Mouse (Mus musculus): ENCODE measurements around the gene Casq1.

DNA sequence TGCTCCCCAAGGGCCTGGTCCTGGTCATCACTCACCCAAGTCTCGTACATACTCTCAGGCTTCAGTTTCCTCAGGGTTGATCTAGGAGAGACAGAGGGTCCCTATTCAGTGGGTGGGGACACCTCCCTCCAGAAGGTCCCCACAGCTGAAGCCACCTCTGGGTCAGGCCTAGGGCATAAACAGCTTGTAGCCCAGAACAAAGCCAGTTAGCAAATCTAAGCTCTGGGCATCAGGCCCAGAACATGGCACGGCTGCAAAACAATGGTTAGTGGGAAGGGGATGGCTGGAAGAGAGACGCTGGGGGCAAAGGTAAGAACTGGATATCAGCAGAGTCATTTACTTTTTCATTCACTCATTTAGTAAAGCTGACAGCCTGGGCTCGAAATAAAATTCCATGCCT lies 5.9 kb downstream of the Casq1 start:
- TF ChIP-seq POLR2A (IDR thresholded peaks at IDR 0.05; ENCODE audit: insufficient read depth, low read depth, low read length) (no peak), CTCF (IDR thresholded peaks at IDR 0.05; ENCODE audit: insufficient read depth, low read depth, low read length) (no peak)
